Mouse (Mus musculus) MEL (cell line): Measurements from ENCODE around the gene Iqsec1.

ENCODE experiments used
- BHLHE40 ChIP-seq: IDR thresholded peaks from 2 replicates; pipeline ENCODE4 v1.6.1; 2012; ENCODE audit warnings: low read depth, mild to moderate bottlenecking, inconsistent platforms, low read length, improper control_type of control experiment, borderline replicate concordance
- CHD1 ChIP-seq: IDR thresholded peaks from 2 replicates; pipeline ENCODE4 v1.6.1; 2012; ENCODE audit warnings: low read depth, mild to moderate bottlenecking, inconsistent platforms, low read length, improper control_type of control experiment
- CTCF ChIP-seq, 3 experiments: IDR thresholded peaks in 2 of 3; conservative IDR thresholded peaks in 1 of 3; 2 replicates each; pipeline ENCODE4 v1.5.1; 2011 to 2012; ENCODE audit warnings: low read length in 3 of 3, low read depth in 2 of 3, mild to moderate bottlenecking in 2 of 3, improper control_type of control experiment in 1 of 3, inconsistent platforms in 1 of 3, mixed read lengths in 1 of 3, moderate library complexity in 1 of 3; ENCODE audit not compliant: control insufficient read depth in 1 of 3, insufficient read depth in 1 of 3, poor library complexity in 1 of 3, severe bottlenecking in 1 of 3
- ELF1 ChIP-seq: IDR thresholded peaks from 2 replicates; pipeline ENCODE4 v1.6.1; 2014; ENCODE audit warnings: low read depth, mild to moderate bottlenecking, inconsistent platforms, low read length, improper control_type of control experiment, moderate library complexity
- EP300 ChIP-seq, 2 experiments: IDR thresholded peaks; 2 replicates each; pipeline ENCODE4 v1.6.1; 2011; ENCODE audit warnings: improper control_type of control experiment in 2 of 2, low read length in 2 of 2, low read depth in 1 of 2, mild to moderate bottlenecking in 1 of 2
- MAFK ChIP-seq: IDR thresholded peaks from 2 replicates; pipeline ENCODE4 v1.6.1; 2011; ENCODE audit warnings: low read depth, mild to moderate bottlenecking, low read length, improper control_type of control experiment, borderline replicate concordance
- MAZ ChIP-seq: IDR thresholded peaks from 2 replicates; pipeline ENCODE4 v1.6.1; 2012; ENCODE audit warnings: low read depth, mild to moderate bottlenecking, inconsistent platforms, low read length, improper control_type of control experiment
- POLR2A ChIP-seq, 2 experiments: IDR thresholded peaks; 2 replicates each; pipeline ENCODE4 v1.6.1; 2011 to 2012; ENCODE audit warnings: low read length in 2 of 2, mild to moderate bottlenecking in 2 of 2, control low read depth in 1 of 2, improper control_type of control experiment in 1 of 2, low read depth in 1 of 2, moderate library complexity in 1 of 2; ENCODE audit not compliant: control insufficient read depth in 1 of 2, insufficient read depth in 1 of 2, poor library complexity in 1 of 2

GRCm38 (mm10) chr6:90945560-90946230, 42.8 kb downstream of the Iqsec1 start:
- TF ChIP-seq POLR2A (IDR thresholded peaks at IDR 0.05; ENCODE audit: control insufficient read depth in 1 of 2, insufficient read depth in 1 of 2, low read depth in 1 of 2, low read length in 2 of 2, poor library complexity in 1 of 2) (no peak), CTCF (IDR thresholded peaks at IDR 0.05 in 2 of 3, conservative IDR thresholded peaks at IDR 0.05 in 1 of 3; ENCODE audit: control insufficient read depth in 1 of 3, insufficient read depth in 1 of 3, low read depth in 2 of 3, low read length in 3 of 3, poor library complexity in 1 of 3, severe bottlenecking in 1 of 3) (no peak), ELF1 (no peak), MAZ (no peak), CHD1 (no peak), MAFK (no peak), EP300 (IDR thresholded peaks at IDR 0.05; ENCODE audit: low read depth in 1 of 2, low read length in 2 of 2) (no peak), BHLHE40 (no peak)
